Mouse (Mus musculus) large intestine, adult 2 months (tissue): ENCODE measurements around the gene Vmn2r13. TPM values are rescaled to one million over a fixed set of nuclear protein-coding genes. Genes with fewer than 3 reads are reported as not detected.
"Not testable (repeated sequence)": the region's sequence is repeated elsewhere in the genome, so short reads cannot be mapped to it uniquely, and the experiment has no call there.

Experiments
- DNase-seq: peaks from one replicate; pipeline ENCODE4 v3.0.0-alpha.2; 2012; ENCODE audit warnings: low read depth, low spot score
- WGBS: fragments of 180-500 bp; shearing (Covaris S2); methylation state at CpG from one replicate; pipeline ENCODE4 v1.1.7; 2018; 5-methylcytosine and 5-hydroxymethylcytosine counted together
- polyA plus RNA-seq: library from polyadenylated mRNA; depleted of rRNA; stranded (reverse); fragments of >200 nt; gene quantifications from 2 replicates; pipeline ENCODE4 v1.2.3, GENCODE M21; 2012; rRNA removed

Gene Vmn2r13
- not detected in 2 replicates for polyA plus RNA-seq

GRCm38 (mm10) chr5:109192099-109192498, at the start of gene Vmn2r13:
TSS of gene Vmn2r13 (minus strand) at chr5:109192199.
- WGBS, result 48% methylated on average over 2 of the region's 2 CpGs

GRCm38 (mm10) chr5:109224608-109225007, 32.6 kb upstream of the Vmn2r13 start, which contains the start of gene Vmn2r14:
TSS of gene Vmn2r14 (minus strand) at chr5:109224708.
- DNase-seq, result no peak
- 62% methylated on average over 3 of the region's 3 CpGs for WGBS

More at GRCm38 (mm10) chr5:109192099-109192498, at the start of gene Vmn2r13:
- DNase-seq, result not testable (repeated sequence)

- WGBS, result 88% methylated on average over 4 of the region's 4 CpGs
- not testable (repeated sequence) for DNase-seq
Observed at GRCm38 (mm10) chr5:109166851-109167250, 25.1 kb downstream of the Vmn2r13 start.

- WGBS, result 72% methylated on average over 5 of the region's 5 CpGs
- no peak for DNase-seq
Observed at GRCm38 (mm10) chr5:109160121-109160520, 31.9 kb downstream of the Vmn2r13 start.

- DNase-seq, result not testable (repeated sequence)
- 79% methylated on average over 1 of the region's 1 CpGs for WGBS
Observed at GRCm38 (mm10) chr5:109159576-109159975, 32.4 kb downstream of the Vmn2r13 start.

GRCm38 (mm10) chr5:109158488-109159485, 33.2 kb downstream of the Vmn2r13 start:
- not testable (repeated sequence) for DNase-seq
- WGBS, result 76% methylated on average over 14 of the region's 14 CpGs

- 79% methylated on average over 2 of the region's 2 CpGs for WGBS
- DNase-seq, result no peak
Observed at GRCm38 (mm10) chr5:109139546-109139945, 52.5 kb downstream of the Vmn2r13 start.

- WGBS, result 68% methylated on average over 2 of the region's 2 CpGs
- DNase-seq, result no peak
Observed at GRCm38 (mm10) chr5:109136731-109137130, 55.3 kb downstream of the Vmn2r13 start.

Other genes with a start within 250 kb of the Vmn2r13 start
- gene Vmn2r10, start 185.7 kb downstream of the Vmn2r13 start, polyA plus RNA-seq, result not detected in 2 replicates
- gene Vmn2r11, start 132.6 kb downstream of the Vmn2r13 start, polyA plus RNA-seq, result not detected in 2 replicates
- not detected in 2 replicates for gene Vmn2r12, start 94.2 kb downstream of the Vmn2r13 start, polyA plus RNA-seq
- not detected in 2 replicates for gene Vmn2r14, start 32.5 kb upstream of the Vmn2r13 start, polyA plus RNA-seq
- not detected in 2 replicates for gene Vmn2r15, start 105.4 kb upstream of the Vmn2r13 start, polyA plus RNA-seq
- gene Vmn2r16, start 138.0 kb upstream of the Vmn2r13 start, polyA plus RNA-seq, result not detected in 2 replicates
- gene Vmn2r17, start 227.5 kb upstream of the Vmn2r13 start, polyA plus RNA-seq, result not detected in 2 replicates